Mouse (Mus musculus): ENCODE data around the gene Sgms2.

DNA sequence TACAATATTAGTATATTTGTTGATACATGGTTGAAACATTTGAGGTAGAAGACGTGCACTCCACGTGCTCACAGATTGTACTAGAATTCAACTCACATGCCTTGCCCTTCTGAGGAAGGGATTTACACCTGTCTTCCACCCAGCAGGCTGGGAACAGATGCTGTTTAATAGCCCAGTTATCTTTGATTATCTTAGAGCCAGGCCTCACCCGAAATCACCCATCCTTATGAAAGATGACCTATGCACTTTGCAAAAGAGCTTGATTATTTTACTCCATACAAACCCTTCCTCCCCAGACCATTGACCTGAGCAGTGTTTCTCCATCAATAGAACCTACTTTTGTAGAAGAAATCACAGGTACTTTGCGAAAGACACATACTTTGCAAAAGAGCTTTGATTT, 180.6 kb downstream of the Sgms2 start:
- no peak for TF ChIP-seq CTCF (conservative IDR thresholded peaks at IDR 0.05; ENCODE audit: low read length)
- no peak for TF ChIP-seq NANOG (IDR thresholded peaks at IDR 0.05; ENCODE audit: borderline replicate concordance, low read length)
- TF ChIP-seq POU5F1 (IDR thresholded peaks at IDR 0.05; ENCODE audit: borderline replicate concordance, low read length) = no peak
